Mouse (Mus musculus): Measurements from ENCODE around the gene Kcnma1. TPM values are rescaled to one million over a fixed set of nuclear protein-coding genes. Genes with fewer than 3 reads are reported as not detected.

The Kcnma1 gene
- polyA plus RNA-seq, 1 experiment from 2014 or later = 6.0 TPM

DNA sequence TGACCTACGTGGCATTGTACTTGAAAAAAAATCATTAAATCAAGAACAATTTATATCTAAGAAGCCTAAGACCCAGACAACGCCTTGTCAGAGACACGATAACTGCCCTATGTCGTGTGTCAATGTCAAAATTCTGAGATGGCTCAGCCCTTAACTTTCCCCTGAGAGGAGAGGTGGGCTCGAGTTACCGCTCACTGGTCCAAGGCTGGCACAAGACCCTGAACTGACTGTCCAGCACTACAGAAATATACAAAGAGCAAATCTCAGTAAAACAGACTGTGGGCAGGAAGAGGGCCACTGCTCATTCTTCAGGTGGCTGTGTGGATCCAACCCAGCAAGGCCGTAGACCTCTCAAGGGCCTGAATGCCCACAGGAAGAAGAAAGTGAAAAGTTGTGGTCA lies 23.4 kb downstream of the Kcnma1 start:
- no peak overlapping the region for H3K9ac ChIP-seq (ENCODE audit: low read depth, low read length)
- no peaks in the 10 kb centered on the region for H3K4me1 ChIP-seq (ENCODE audit: control insufficient read depth, insufficient read depth, low read length)
- WGBS = 89% methylated on average over 7 of the region's 7 CpGs
- no peak overlapping the region for H3K4me3 ChIP-seq (ENCODE audit: low read length)
- no peak overlapping the region for H3K27ac ChIP-seq (ENCODE audit: low read length)
- no peak overlapping the region for H3K4me2 ChIP-seq (ENCODE audit: low read depth, low read length)
- H3K9me3 ChIP-seq (ENCODE audit: control insufficient read depth, low read length) = no peaks in the 10 kb centered on the region
- H3K36me3 ChIP-seq (ENCODE audit: control insufficient read depth, insufficient read depth, low read length) = no peaks in the 10 kb centered on the region
- no peak for ATAC-seq
- H3K27me3 ChIP-seq (replicated peaks; ENCODE audit: control insufficient read depth, insufficient read depth, low read length) = no peaks in the 10 kb centered on the region

DNA sequence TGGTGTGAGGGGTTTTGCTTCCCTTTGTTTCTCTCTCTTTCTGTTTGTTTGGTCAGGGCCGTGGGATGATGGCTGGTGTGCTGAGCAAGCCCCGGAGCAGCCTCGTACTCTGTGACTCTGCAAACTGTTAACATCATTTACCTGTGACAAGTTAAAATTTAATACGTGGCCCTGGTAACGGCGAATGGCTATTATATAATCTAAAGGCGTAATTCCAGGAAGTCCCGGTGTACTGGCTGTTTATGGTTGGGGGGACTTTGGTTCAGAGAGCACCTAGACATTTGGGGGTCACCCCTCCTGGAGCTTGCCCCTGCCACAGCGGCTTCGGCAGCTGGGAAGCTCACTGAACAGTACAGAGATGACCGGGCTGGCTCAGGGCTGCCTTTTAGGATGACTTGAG lies 24.6 kb downstream of the Kcnma1 start:
- Histone ChIP-seq H3K27me3 (replicated peaks; ENCODE audit: control insufficient read depth, insufficient read depth, low read length) (no peaks in the 10 kb centered on the region), H3K27ac (ENCODE audit: low read length) (no peak overlapping the region), H3K4me2 (ENCODE audit: low read depth, low read length) (no peak overlapping the region), H3K9ac (ENCODE audit: low read depth, low read length) (no peak overlapping the region), H3K36me3 (ENCODE audit: control insufficient read depth, insufficient read depth, low read length) (no peaks in the 10 kb centered on the region), H3K9me3 (ENCODE audit: control insufficient read depth, low read length) (no peaks in the 10 kb centered on the region), H3K4me1 (ENCODE audit: control insufficient read depth, insufficient read depth, low read length) (no peaks in the 10 kb centered on the region), H3K4me3 (ENCODE audit: low read length) (no peak overlapping the region)
- whole genome bisulfite sequencing = 50% methylated on average over 11 of the region's 11 CpGs
- no peak for ATAC-seq

DNA sequence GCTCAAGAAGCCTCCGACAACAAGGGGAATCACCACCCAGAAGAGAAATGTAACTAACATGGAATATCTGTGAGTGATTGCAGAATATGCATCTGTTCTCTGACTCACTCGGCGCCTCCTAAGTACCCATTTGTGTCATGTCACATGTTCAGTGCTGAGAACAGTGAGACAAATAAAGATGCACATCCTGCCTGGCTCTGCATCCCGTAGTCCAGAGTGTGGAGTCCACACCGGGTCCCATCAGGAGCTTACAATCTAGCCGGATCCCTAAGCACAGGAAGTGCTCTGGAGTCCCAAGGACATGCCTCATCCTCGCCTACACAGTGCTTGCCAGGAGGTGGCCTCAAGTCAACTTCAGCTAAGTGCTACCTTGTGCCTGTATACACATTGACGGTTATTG lies 32.1 kb downstream of the Kcnma1 start:
- WGBS = 76% methylated on average over 8 of the region's 8 CpGs
- no peaks in the 10 kb centered on the region for H3K9me3 ChIP-seq (ENCODE audit: control insufficient read depth, low read length)
- no peak overlapping the region for H3K9ac ChIP-seq (ENCODE audit: low read depth, low read length)
- no peaks in the 10 kb centered on the region for H3K4me1 ChIP-seq (ENCODE audit: control insufficient read depth, insufficient read depth, low read length)
- H3K4me3 ChIP-seq (ENCODE audit: low read length) = no peak overlapping the region
- no peak overlapping the region for H3K27ac ChIP-seq (ENCODE audit: low read length)
- H3K4me2 ChIP-seq (ENCODE audit: low read depth, low read length) = no peak overlapping the region
- no peak for ATAC-seq
- H3K27me3 ChIP-seq (replicated peaks; ENCODE audit: control insufficient read depth, insufficient read depth, low read length) = no peaks in the 10 kb centered on the region
- H3K36me3 ChIP-seq (ENCODE audit: control insufficient read depth, insufficient read depth, low read length) = no peaks in the 10 kb centered on the region

DNA sequence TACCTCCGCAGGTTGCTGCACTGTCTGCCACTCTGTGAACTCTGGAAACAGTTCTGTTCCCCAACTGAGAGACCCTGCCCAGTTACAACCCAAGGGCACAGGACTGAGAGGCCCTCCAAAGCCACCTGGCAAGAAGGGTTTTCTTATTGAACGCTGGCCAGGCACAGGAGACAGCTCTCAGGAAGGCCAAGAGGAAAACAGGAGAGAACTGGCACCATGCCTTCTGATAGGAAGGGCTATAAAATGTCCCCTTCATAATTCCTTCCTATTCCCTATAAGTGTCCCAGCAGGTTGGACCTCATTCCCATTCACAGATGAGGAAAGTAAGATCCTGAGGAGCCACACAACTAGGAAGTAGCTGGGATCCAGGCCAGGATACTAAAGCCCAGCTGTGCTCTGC lies 39.6 kb downstream of the Kcnma1 start:
- no peak for ATAC-seq
- Histone ChIP-seq H3K27ac (ENCODE audit: low read length) (no peak overlapping the region), H3K9ac (ENCODE audit: low read depth, low read length) (no peak overlapping the region), H3K9me3 (ENCODE audit: control insufficient read depth, low read length) (no peaks in the 10 kb centered on the region), H3K27me3 (replicated peaks; ENCODE audit: control insufficient read depth, insufficient read depth, low read length) (no peaks in the 10 kb centered on the region), H3K36me3 (ENCODE audit: control insufficient read depth, insufficient read depth, low read length) (no peaks in the 10 kb centered on the region), H3K4me2 (ENCODE audit: low read depth, low read length) (no peak overlapping the region), H3K4me3 (ENCODE audit: low read length) (no peak overlapping the region), H3K4me1 (ENCODE audit: control insufficient read depth, insufficient read depth, low read length) (no peaks in the 10 kb centered on the region)
- 59% methylated on average over 2 of the region's 2 CpGs for WGBS

DNA sequence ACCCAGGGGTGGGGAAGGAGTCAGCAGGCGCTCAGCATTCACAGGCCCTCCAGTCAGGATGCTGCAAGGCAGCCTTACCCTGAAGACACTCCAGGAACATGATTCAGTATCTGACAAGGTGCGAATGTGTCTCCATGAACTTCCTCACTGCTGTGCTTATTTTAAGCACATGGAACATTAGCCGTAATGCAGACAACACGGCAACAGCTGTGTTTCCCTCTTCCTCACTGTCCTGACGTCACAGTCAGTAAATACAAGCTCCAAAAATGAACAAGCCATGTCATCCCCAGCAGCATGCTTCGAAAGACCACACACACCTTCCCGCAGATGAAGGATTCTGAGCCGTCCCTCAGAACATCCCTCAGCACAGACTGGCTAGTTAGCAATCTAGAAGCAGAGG lies 47.8 kb downstream of the Kcnma1 start:
- ATAC-seq = no peak
- Histone ChIP-seq H3K36me3 (ENCODE audit: control insufficient read depth, insufficient read depth, low read length) (no peaks in the 10 kb centered on the region), H3K9me3 (ENCODE audit: control insufficient read depth, low read length) (no peaks in the 10 kb centered on the region), H3K9ac (ENCODE audit: low read depth, low read length) (no peak overlapping the region), H3K27me3 (replicated peaks; ENCODE audit: control insufficient read depth, insufficient read depth, low read length) (no peaks in the 10 kb centered on the region), H3K4me2 (ENCODE audit: low read depth, low read length) (no peak overlapping the region), H3K4me1 (ENCODE audit: control insufficient read depth, insufficient read depth, low read length) (no peaks in the 10 kb centered on the region), H3K27ac (ENCODE audit: low read length) (no peak overlapping the region), H3K4me3 (ENCODE audit: low read length) (no peak overlapping the region)
- WGBS = 62% methylated on average over 8 of the region's 8 CpGs

DNA sequence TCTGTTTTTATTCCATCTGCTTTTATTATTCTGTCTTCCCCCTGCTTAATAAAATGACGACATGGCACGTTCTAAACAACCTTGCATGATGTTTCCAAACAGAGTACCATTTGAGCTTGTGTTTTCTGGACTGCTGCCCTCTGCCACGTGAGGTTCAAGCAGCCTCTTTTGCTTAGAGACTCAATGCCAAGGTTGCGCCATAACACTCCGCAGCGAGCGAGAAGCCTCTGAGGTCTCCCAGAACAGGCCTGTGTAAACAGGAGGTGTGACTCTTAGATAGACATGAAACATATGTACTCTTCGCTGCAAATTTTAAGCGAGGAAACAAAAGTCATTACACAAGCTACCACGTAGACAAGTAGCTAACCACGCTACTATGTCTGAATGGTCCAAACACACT lies 55.2 kb downstream of the Kcnma1 start:
- Histone ChIP-seq H3K27ac (ENCODE audit: low read length) (no peak overlapping the region), H3K36me3 (ENCODE audit: control insufficient read depth, insufficient read depth, low read length) (no peaks in the 10 kb centered on the region), H3K9ac (ENCODE audit: low read depth, low read length) (no peak overlapping the region), H3K9me3 (ENCODE audit: control insufficient read depth, low read length) (no peaks in the 10 kb centered on the region), H3K4me3 (ENCODE audit: low read length) (no peak overlapping the region), H3K4me2 (ENCODE audit: low read depth, low read length) (no peak overlapping the region), H3K4me1 (ENCODE audit: control insufficient read depth, insufficient read depth, low read length) (no peaks in the 10 kb centered on the region), H3K27me3 (replicated peaks; ENCODE audit: control insufficient read depth, insufficient read depth, low read length) (no peaks in the 10 kb centered on the region)
- ATAC-seq = no peak
- WGBS = 54% methylated on average over 11 of the region's 11 CpGs

DNA sequence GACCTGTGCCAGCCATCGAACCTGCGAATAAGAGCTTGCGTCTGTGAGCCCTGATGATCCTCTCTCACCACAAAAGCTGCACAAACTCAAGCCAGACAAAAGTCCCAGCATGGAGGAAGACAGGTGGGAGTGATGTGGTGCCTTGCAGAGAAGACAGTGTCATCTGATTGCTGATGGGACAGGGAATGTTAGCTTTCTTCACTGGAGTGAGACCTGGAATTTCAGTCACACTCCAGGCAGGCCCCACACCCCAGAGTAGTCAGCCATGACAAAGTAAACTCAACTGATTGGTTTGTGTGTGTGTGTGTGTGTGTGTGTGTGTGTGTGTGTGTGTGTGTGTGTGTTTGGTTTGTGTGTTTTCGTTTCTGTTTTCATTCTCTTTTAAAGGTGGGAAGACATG lies 57.0 kb downstream of the Kcnma1 start:
- H3K9ac ChIP-seq (ENCODE audit: low read depth, low read length) = no peak overlapping the region
- ATAC-seq = no peak
- H3K27me3 ChIP-seq (replicated peaks; ENCODE audit: control insufficient read depth, insufficient read depth, low read length) = no peaks in the 10 kb centered on the region
- H3K4me3 ChIP-seq (ENCODE audit: low read length) = no peak overlapping the region
- no peak overlapping the region for H3K27ac ChIP-seq (ENCODE audit: low read length)
- no peak overlapping the region for H3K4me2 ChIP-seq (ENCODE audit: low read depth, low read length)
- no peaks in the 10 kb centered on the region for H3K9me3 ChIP-seq (ENCODE audit: control insufficient read depth, low read length)
- WGBS = 81% methylated on average over 4 of the region's 4 CpGs
- no peaks in the 10 kb centered on the region for H3K36me3 ChIP-seq (ENCODE audit: control insufficient read depth, insufficient read depth, low read length)
- H3K4me1 ChIP-seq (ENCODE audit: control insufficient read depth, insufficient read depth, low read length) = no peaks in the 10 kb centered on the region

DNA sequence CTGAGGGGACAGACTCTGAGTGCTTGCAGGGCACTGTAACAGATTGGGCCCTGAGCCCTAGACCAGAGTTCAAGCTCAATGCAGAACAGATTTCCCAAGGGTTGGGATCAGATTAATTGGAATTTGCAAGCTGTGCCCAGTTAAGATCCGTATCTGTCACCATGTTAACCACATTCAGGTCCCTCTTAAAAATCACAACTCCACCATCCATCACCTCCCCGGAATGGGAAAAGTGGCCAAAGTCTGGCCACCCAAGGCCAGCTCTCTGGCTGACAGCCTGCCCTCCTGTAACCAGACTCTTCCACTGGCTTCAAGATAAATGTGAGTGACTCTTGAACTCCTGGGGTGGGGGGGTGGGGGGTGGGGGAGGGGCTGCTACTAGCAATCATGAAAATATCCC lies 70.4 kb downstream of the Kcnma1 start:
- ATAC-seq = no peak
- Histone ChIP-seq H3K9me3 (ENCODE audit: control insufficient read depth, low read length) (no peaks in the 10 kb centered on the region), H3K36me3 (ENCODE audit: control insufficient read depth, insufficient read depth, low read length) (no peaks in the 10 kb centered on the region), H3K27ac (ENCODE audit: low read length) (no peak overlapping the region), H3K4me1 (ENCODE audit: control insufficient read depth, insufficient read depth, low read length) (no peaks in the 10 kb centered on the region), H3K27me3 (replicated peaks; ENCODE audit: control insufficient read depth, insufficient read depth, low read length) (no peaks in the 10 kb centered on the region), H3K4me2 (ENCODE audit: low read depth, low read length) (no peak overlapping the region), H3K9ac (ENCODE audit: low read depth, low read length) (no peak overlapping the region), H3K4me3 (ENCODE audit: low read length) (no peak overlapping the region)
- WGBS = 52% methylated on average over 2 of the region's 2 CpGs

DNA sequence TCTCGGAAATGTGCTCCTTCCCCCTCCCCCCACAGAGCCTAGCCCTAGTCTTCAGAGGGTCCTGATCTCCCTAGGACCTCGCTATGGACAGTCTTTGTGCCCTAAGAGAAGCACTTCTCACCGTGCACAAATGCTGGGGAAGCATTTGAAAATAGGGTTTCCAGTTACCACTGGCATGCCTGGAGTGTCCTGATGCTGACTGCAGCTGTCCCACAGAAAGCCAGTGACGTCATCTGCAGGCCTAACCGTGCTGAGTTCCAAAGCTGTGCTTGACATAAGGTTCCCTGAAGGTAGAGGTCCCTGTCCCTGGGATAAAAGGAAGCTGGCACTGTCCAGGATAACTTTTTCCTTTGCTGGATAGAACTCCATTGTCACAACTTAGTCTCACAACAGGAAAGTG lies 71.1 kb downstream of the Kcnma1 start:
- Histone ChIP-seq H3K36me3 (ENCODE audit: control insufficient read depth, insufficient read depth, low read length) (no peaks in the 10 kb centered on the region), H3K4me3 (ENCODE audit: low read length) (no peak overlapping the region), H3K9ac (ENCODE audit: low read depth, low read length) (no peak overlapping the region), H3K4me1 (ENCODE audit: control insufficient read depth, insufficient read depth, low read length) (no peaks in the 10 kb centered on the region), H3K27ac (ENCODE audit: low read length) (no peak overlapping the region), H3K4me2 (ENCODE audit: low read depth, low read length) (no peak overlapping the region), H3K9me3 (ENCODE audit: control insufficient read depth, low read length) (no peaks in the 10 kb centered on the region), H3K27me3 (replicated peaks; ENCODE audit: control insufficient read depth, insufficient read depth, low read length) (no peaks in the 10 kb centered on the region)
- 64% methylated on average over 5 of the region's 5 CpGs for WGBS
- no peak for ATAC-seq

DNA sequence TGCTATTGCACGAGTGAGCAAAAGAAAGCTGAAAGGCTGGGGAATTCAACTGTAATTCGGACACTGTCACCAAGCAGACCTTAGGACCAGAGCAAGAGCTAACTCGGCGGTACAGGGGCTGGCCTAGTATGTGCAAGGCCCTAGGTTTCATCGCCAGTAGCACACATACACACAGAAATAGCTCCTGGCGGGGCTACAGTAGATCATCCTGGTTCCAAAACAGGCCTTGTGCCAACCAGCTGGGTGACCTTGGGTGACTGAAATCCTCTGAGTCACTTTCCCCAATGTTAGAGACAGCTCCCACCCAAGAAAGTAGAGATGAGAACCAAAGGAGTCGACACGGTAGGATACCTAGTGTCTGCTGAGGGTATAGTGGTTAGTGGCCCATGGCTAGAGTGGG lies 72.2 kb downstream of the Kcnma1 start:
- WGBS = 88% methylated on average over 8 of the region's 8 CpGs
- no peaks in the 10 kb centered on the region for H3K4me1 ChIP-seq (ENCODE audit: control insufficient read depth, insufficient read depth, low read length)
- H3K9ac ChIP-seq (ENCODE audit: low read depth, low read length) = no peak overlapping the region
- no peaks in the 10 kb centered on the region for H3K9me3 ChIP-seq (ENCODE audit: control insufficient read depth, low read length)
- no peak overlapping the region for H3K4me3 ChIP-seq (ENCODE audit: low read length)
- no peak overlapping the region for H3K4me2 ChIP-seq (ENCODE audit: low read depth, low read length)
- H3K27me3 ChIP-seq (replicated peaks; ENCODE audit: control insufficient read depth, insufficient read depth, low read length) = no peaks in the 10 kb centered on the region
- no peak for ATAC-seq
- H3K36me3 ChIP-seq (ENCODE audit: control insufficient read depth, insufficient read depth, low read length) = no peaks in the 10 kb centered on the region
- H3K27ac ChIP-seq (ENCODE audit: low read length) = no peak overlapping the region
